Mouse (Mus musculus) layer of hippocampus, postnatal 10 days (tissue): ENCODE results near the gene Hspa4l. TPM values are rescaled to one million over a fixed set of nuclear protein-coding genes. Genes with fewer than 3 reads are reported as not detected.
"Not testable (repeated sequence)": the region's sequence is repeated elsewhere in the genome, so short reads cannot be mapped to it uniquely, and the experiment has no call there.

Source experiments
- DNase-seq, 2 experiments: peaks; one replicate each; pipeline ENCODE4 v3.0.0; 2021; ENCODE audit warnings: low spot score in 2 of 2
- total RNA-seq, 2 experiments: library from RNA; stranded (reverse); gene quantifications; 2 replicates each; pipeline ENCODE4 v1.2.3; 2021

Hspa4l gene
- total RNA-seq, 2 experiments from 2014 or later = 107 to 108 TPM

GRCm38 (mm10) chr3:40809894-40810293, 65.6 kb downstream of the Hspa4l start:
- DNase-seq = no peak

DNA sequence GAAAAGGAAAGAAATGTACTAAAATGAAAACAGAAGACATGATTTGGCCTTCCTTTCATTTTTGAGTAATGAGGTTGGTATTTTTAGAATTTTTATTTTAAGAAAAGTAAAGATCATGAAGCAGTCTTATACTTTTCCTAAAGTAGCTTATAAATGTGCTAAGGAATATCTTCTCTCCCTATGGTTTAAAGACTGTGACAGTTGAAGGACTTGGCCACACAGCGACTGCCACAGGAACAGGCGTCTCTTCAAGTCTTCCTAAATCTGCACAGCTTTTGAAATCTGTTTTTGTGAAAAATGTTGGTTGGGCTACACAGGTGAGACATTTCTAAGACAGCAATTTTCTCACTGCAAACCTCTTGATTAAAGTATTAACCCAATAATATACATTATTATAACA, 69.0 kb downstream of the Hspa4l start:
- DNase-seq = no peak

DNA sequence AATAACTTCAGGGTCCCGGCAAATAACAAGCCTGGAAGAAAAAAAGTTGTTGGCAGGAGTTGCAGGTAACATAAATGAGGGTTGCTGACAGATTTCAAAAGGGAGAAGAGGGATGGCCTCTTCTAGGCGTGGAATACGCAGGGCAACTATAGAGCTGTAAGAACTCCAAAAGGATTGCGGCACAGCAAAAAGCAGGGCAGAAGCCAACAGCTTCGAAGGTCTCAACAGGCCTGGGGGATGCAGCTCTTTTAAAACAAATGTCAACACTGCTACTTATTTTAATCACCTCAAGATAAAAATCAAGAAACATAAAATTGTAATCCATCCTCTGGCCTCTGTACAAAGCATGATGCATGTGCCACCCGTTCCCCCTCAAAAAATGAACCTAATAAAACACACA, 101.2 kb downstream of the Hspa4l start:
- DNase-seq = not testable (repeated sequence)

Other genes with a start within 250 kb of the Hspa4l start
- 1 to 10 TPM; 4.8 to 6.3 TPM for gene Intu, start 213.2 kb upstream of the Hspa4l start, total RNA-seq
- gene Slc25a31, start 35.6 kb upstream of the Hspa4l start, total RNA-seq = under 1 TPM in 1 of 2 experiments, not detected in 1; 0.36 TPM
- gene Plk4, start 55.5 kb downstream of the Hspa4l start, total RNA-seq = 1 to 10 TPM; 5.6 to 7.4 TPM
- 10 to 100 TPM; 18.8 to 20.7 TPM for gene Mfsd8, start 102.4 kb downstream of the Hspa4l start, total RNA-seq
- 10 to 100 TPM; 10.0 to 14.5 TPM for gene Abhd18, start 102.5 kb downstream of the Hspa4l start, total RNA-seq
- gene 1700034I23Rik, start 158.0 kb downstream of the Hspa4l start, total RNA-seq = under 1 TPM; 0.25 to 0.31 TPM
- 10 to 100 TPM; 21.8 to 22.3 TPM for gene Larp1b, start 205.3 kb downstream of the Hspa4l start, total RNA-seq